Mouse (Mus musculus): Measurements from ENCODE around the gene Sync. TPM values are rescaled to one million over a fixed set of nuclear protein-coding genes. Genes with fewer than 3 reads are reported as not detected.

Gene Sync
- polyA plus RNA-seq (2012; ENCODE audit: low replicate concordance) = not detected in 2 replicates

GRCm38 (mm10) chr4:129287472-129287981 lies at the start of gene Sync:
Sync (plus strand) TSS chr4:129287617.

GRCm38 (mm10) chr4:129261196-129261595 lies 26.2 kb upstream of the Sync start, which contains the start of gene C77080:
C77080 (minus strand) TSS chr4:129261404.

GRCm38 (mm10) chr4:129335216-129336074 lies 48.0 kb downstream of the Sync start, which contains the start of the genes Rbbp4 and Zbtb8os:
Rbbp4 (minus strand) TSS chr4:129335370.
Zbtb8os (plus strand) TSS chr4:129335695.

Other genes with a start within 250 kb of the Sync start
- gene Rnf19b, start 229.3 kb upstream of the Sync start, polyA plus RNA-seq (2012; ENCODE audit: low replicate concordance) = 55.8 and 76.4 TPM in 2 replicates
- gene Tmem54, start 182.1 kb upstream of the Sync start, polyA plus RNA-seq (2012; ENCODE audit: low replicate concordance) = not detected in 2 replicates
- 0.29 TPM in 1 of 2 replicates, not detected in the other for gene Hpca, start 165.6 kb upstream of the Sync start, polyA plus RNA-seq (2012; ENCODE audit: low replicate concordance)
- 0.10 and 0.16 TPM in 2 replicates for gene Fndc5, start 150.6 kb upstream of the Sync start, polyA plus RNA-seq (2012; ENCODE audit: low replicate concordance)
- gene S100pbp, start 97.9 kb upstream of the Sync start, polyA plus RNA-seq (2012; ENCODE audit: low replicate concordance) = 2.2 and 3.1 TPM in 2 replicates
- gene Yars, start 97.9 kb upstream of the Sync start, polyA plus RNA-seq (2012; ENCODE audit: low replicate concordance) = 14.7 and 19.7 TPM in 2 replicates
- gene C77080, start 26.2 kb upstream of the Sync start, polyA plus RNA-seq (2012; ENCODE audit: low replicate concordance) = 12.3 and 25.0 TPM in 2 replicates
- 17.5 and 21.9 TPM in 2 replicates for gene Rbbp4, start 47.8 kb downstream of the Sync start, polyA plus RNA-seq (2012; ENCODE audit: low replicate concordance)
- gene Zbtb8os, start 48.1 kb downstream of the Sync start, polyA plus RNA-seq (2012; ENCODE audit: low replicate concordance) = 1.3 and 1.9 TPM in 2 replicates
- 1.1 and 2.3 TPM in 2 replicates for gene Zbtb8a, start 90.5 kb downstream of the Sync start, polyA plus RNA-seq (2012; ENCODE audit: low replicate concordance)
- gene Zbtb8b, start 153.2 kb downstream of the Sync start, polyA plus RNA-seq (2012; ENCODE audit: low replicate concordance) = not detected in 2 replicates
- 37.4 and 50.9 TPM in 2 replicates for gene Bsdc1, start 174.0 kb downstream of the Sync start, polyA plus RNA-seq (2012; ENCODE audit: low replicate concordance)
- not detected in 2 replicates for gene Tssk3, start 203.4 kb downstream of the Sync start, polyA plus RNA-seq (2012; ENCODE audit: low replicate concordance)
- 4.0 and 17.3 TPM in 2 replicates for gene Fam229a, start 203.6 kb downstream of the Sync start, polyA plus RNA-seq (2012; ENCODE audit: low replicate concordance)
- gene Marcksl1, start 226.0 kb downstream of the Sync start, polyA plus RNA-seq (2012; ENCODE audit: low replicate concordance) = 28.8 and 91.9 TPM in 2 replicates

Measured in leukemia stem cell, adult 10-12 weeks (primary cell).